ENCODE assay signal across 12 mouse cellular contexts in genomic region chr19:55463670-55464069, GRCm38 (mm10).
"Had no signal": no experiment of that assay in that cellular context is flagged by ENCODE, and none has a peak within 500 bp of the region (broad histone marks: within the 10 kb centered on the region; RNA-seq: fewer than 3 reads in every experiment).

No protein-coding gene starts in this region.

- H3K4me2 ChIP-seq: limb, embryonic 15.5 days; neural tube, embryonic 15.5 days had no signal

- H3K9me3 ChIP-seq: limb, embryonic 15.5 days; midbrain, embryonic 10.5 days; neural tube, embryonic 15.5 days had no signal

- ATAC-seq: hindbrain, embryonic 16.5 days; inflammation-experienced regulatory T-cells, adult 6 months had no signal

- H3K36me3 ChIP-seq: limb, embryonic 15.5 days; midbrain, embryonic 10.5 days; neural tube, embryonic 15.5 days had no signal

- H3K4me1 ChIP-seq: limb, embryonic 15.5 days; neural tube, embryonic 15.5 days had no signal

- H3K4me3 ChIP-seq: limb, embryonic 15.5 days; midbrain, embryonic 10.5 days; myocyte; neural tube, embryonic 15.5 days had no signal

- H3K27me3 ChIP-seq: limb, embryonic 15.5 days; neural tube, embryonic 15.5 days had no signal

- H3K27ac ChIP-seq: kidney, postnatal 0 days; limb, embryonic 15.5 days; neural tube, embryonic 15.5 days had no signal

- H3K9ac ChIP-seq: limb, embryonic 15.5 days; neural tube, embryonic 15.5 days had no signal

- DNase-seq: kidney, adult 18-20 months; midbrain, embryonic 14.5 days; right cerebral cortex, adult 18-20 months; right cerebral cortex, postnatal 25 days; thymus, postnatal 36 days had no signal
